23 mouse cellular contexts compared by ENCODE assay signal in genomic region chr9:80732971-80733370, GRCm38 (mm10).
DNase-seq lines count a peak whose midpoint lies in the region; ATAC-seq and TF ChIP-seq lines count a peak whose summit lies in the region.
"Had no signal": no experiment of that assay in that cellular context is flagged by ENCODE, and none has a peak within 500 bp of the region (broad histone marks: within the 10 kb centered on the region; RNA-seq: fewer than 3 reads in every experiment).

No protein-coding gene starts in this region.

- peak; percentile 14 for DNase-seq in hindbrain, embryonic 14.5 days (ENCODE audit: low spot score)
- DNase-seq in hindbrain, postnatal 0 days (ENCODE audit: low spot score), result no peak
- DNase-seq in kidney, adult 8-10 months, result peak; percentile 31 to 34
- peak; percentile 9 for DNase-seq in liver, adult 2 months (ENCODE audit: extremely low read depth, low read depth, low spot score)
- no peak for DNase-seq in adrenal gland, postnatal 14 days
- DNase-seq: adrenal gland, adult 8-10 months; adrenal gland, postnatal 36 days; cerebellum, adult 18-20 months; cerebellum, adult 9-10 months; cerebellum, postnatal 14 days; gastrocnemius, postnatal 10 days; gastrocnemius, postnatal 36 days; heart, adult 2 months; heart, postnatal 14 days; heart, postnatal 4 days had no signal

- no peaks in the 10 kb centered on the region for H3K36me3 ChIP-seq in hindbrain, embryonic 14.5 days (replicated peaks; ENCODE audit: control insufficient read depth, insufficient read depth)
- no peaks in the 10 kb centered on the region for H3K36me3 ChIP-seq in hindbrain, postnatal 0 days (ENCODE audit: insufficient read depth, low read length)
- H3K36me3 ChIP-seq in kidney, embryonic 16.5 days (ENCODE audit: insufficient read depth, low read length), result no peaks in the 10 kb centered on the region
- H3K36me3 ChIP-seq in liver, adult 2 months (ENCODE audit: control insufficient read depth, insufficient read depth, low read length), result no peaks in the 10 kb centered on the region
- H3K36me3 ChIP-seq in liver, embryonic 12.5 days, result no peaks in the 10 kb centered on the region
- H3K36me3 ChIP-seq: forebrain, embryonic 10.5 days; heart, embryonic 10.5 days; heart, embryonic 13.5 days had no signal

- no peak overlapping the region for H3K4me3 ChIP-seq in hindbrain, embryonic 14.5 days (replicated peaks; ENCODE audit: low read length)
- no peak overlapping the region for H3K4me3 ChIP-seq in hindbrain, postnatal 0 days (ENCODE audit: low read length)
- H3K4me3 ChIP-seq in kidney, embryonic 16.5 days (ENCODE audit: low read length), result no peak overlapping the region
- no peak overlapping the region for H3K4me3 ChIP-seq in liver, adult 2 months (ENCODE audit: insufficient read depth, low read depth, low read length)
- H3K4me3 ChIP-seq in liver, embryonic 12.5 days, result no peak overlapping the region
- H3K4me3 ChIP-seq: forebrain, embryonic 10.5 days; forebrain, embryonic 13.5 days; heart, adult 2 months; heart, embryonic 10.5 days; heart, embryonic 13.5 days had no signal

- H3K9ac ChIP-seq in hindbrain, embryonic 14.5 days, result no peak overlapping the region
- H3K9ac ChIP-seq in hindbrain, postnatal 0 days (replicated peaks; ENCODE audit: low read length), result no peak overlapping the region
- no peak overlapping the region for H3K9ac ChIP-seq in kidney, embryonic 16.5 days (replicated peaks; ENCODE audit: low read length)
- no peak overlapping the region for H3K9ac ChIP-seq in liver, adult 2 months (ENCODE audit: low read depth, low read length)
- no peak overlapping the region for H3K9ac ChIP-seq in liver, embryonic 12.5 days
- H3K9ac ChIP-seq: forebrain, embryonic 13.5 days; heart, embryonic 13.5 days had no signal

- H3K9me3 ChIP-seq in hindbrain, embryonic 14.5 days (ENCODE audit: control insufficient read depth, low read length), result no peaks in the 10 kb centered on the region
- no peaks in the 10 kb centered on the region for H3K9me3 ChIP-seq in hindbrain, postnatal 0 days (ENCODE audit: low read length)
- no peaks in the 10 kb centered on the region for H3K9me3 ChIP-seq in kidney, embryonic 16.5 days (ENCODE audit: low read length)
- H3K9me3 ChIP-seq in liver, embryonic 12.5 days (replicated peaks), result no peaks in the 10 kb centered on the region
- H3K9me3 ChIP-seq: forebrain, embryonic 10.5 days; forebrain, embryonic 13.5 days; heart, embryonic 10.5 days; heart, embryonic 13.5 days had no signal

- H3K4me1 ChIP-seq in hindbrain, embryonic 14.5 days (replicated peaks; ENCODE audit: control insufficient read depth, insufficient read depth, low read length), result no peaks in the 10 kb centered on the region
- no peaks in the 10 kb centered on the region for H3K4me1 ChIP-seq in hindbrain, postnatal 0 days (ENCODE audit: insufficient read depth, low read length)
- H3K4me1 ChIP-seq in kidney, embryonic 16.5 days (ENCODE audit: insufficient read depth, low read length), result no peaks in the 10 kb centered on the region
- no peaks in the 10 kb centered on the region for H3K4me1 ChIP-seq in liver, adult 2 months (ENCODE audit: control insufficient read depth, insufficient read depth, low read length)
- H3K4me1 ChIP-seq in liver, embryonic 12.5 days, result no peaks in the 10 kb centered on the region
- H3K4me1 ChIP-seq: forebrain, embryonic 10.5 days; forebrain, embryonic 13.5 days; heart, embryonic 10.5 days; heart, embryonic 13.5 days had no signal

- no peak for TF ChIP-seq CTCF in hindbrain, postnatal 0 days (IDR thresholded peaks at IDR 0.05; ENCODE audit: low read depth)
- no peak for TF ChIP-seq CTCF in liver, adult 2 months (IDR thresholded peaks at IDR 0.05; ENCODE audit: low read depth, low read length)

- WGBS in hindbrain, embryonic 14.5 days, result 88% methylated on average over 1 of the region's 1 CpGs
- WGBS in hindbrain, postnatal 0 days, result 69% methylated on average over 1 of the region's 1 CpGs
- WGBS in kidney, embryonic 16.5 days, result 67% methylated on average over 1 of the region's 1 CpGs
- WGBS in liver, adult 2 months, result 49% methylated on average over 1 of the region's 1 CpGs
- 40% methylated on average over 1 of the region's 1 CpGs for WGBS in liver, embryonic 12.5 days (ENCODE audit: insufficient replicate concordance)

- no peak for ATAC-seq in hindbrain, embryonic 14.5 days (ENCODE audit: low FRiP score)
- ATAC-seq in hindbrain, postnatal 0 days, result no peak
- no peak for ATAC-seq in kidney, embryonic 16.5 days (ENCODE audit: low FRiP score, low TSS enrichment)
- no peak for ATAC-seq in liver, embryonic 12.5 days
- ATAC-seq: activated CD4-positive, CD25-positive, alpha-beta regulatory T cell, adult 4 months; forebrain, embryonic 13.5 days; forebrain, embryonic 16.5 days had no signal

- TF ChIP-seq POLR2A in liver, adult 2 months (IDR thresholded peaks at IDR 0.05; ENCODE audit: extremely low read depth, insufficient read depth, low read length), result no peak

- H3K27me3 ChIP-seq in hindbrain, embryonic 14.5 days (ENCODE audit: control insufficient read depth, insufficient read depth, low read length), result no peaks in the 10 kb centered on the region
- no peaks in the 10 kb centered on the region for H3K27me3 ChIP-seq in hindbrain, postnatal 0 days (ENCODE audit: insufficient read depth, low read length)
- H3K27me3 ChIP-seq in kidney, embryonic 16.5 days (ENCODE audit: insufficient read depth, low read length), result no peaks in the 10 kb centered on the region
- H3K27me3 ChIP-seq in liver, adult 2 months (ENCODE audit: control insufficient read depth, insufficient read depth, low read length), result no peaks in the 10 kb centered on the region
- H3K27me3 ChIP-seq in liver, embryonic 12.5 days (replicated peaks), result no peaks in the 10 kb centered on the region
- H3K27me3 ChIP-seq: forebrain, embryonic 13.5 days; heart, embryonic 13.5 days had no signal

- no peak overlapping the region for H3K27ac ChIP-seq in hindbrain, embryonic 14.5 days
- H3K27ac ChIP-seq in hindbrain, postnatal 0 days, result no peak overlapping the region
- H3K27ac ChIP-seq in kidney, embryonic 16.5 days (ENCODE audit: low read length), result no peak overlapping the region
- H3K27ac ChIP-seq in liver, adult 2 months (replicated peaks; ENCODE audit: insufficient read depth, low read depth, low read length), result no peak overlapping the region
- no peak overlapping the region for H3K27ac ChIP-seq in liver, embryonic 12.5 days
- H3K27ac ChIP-seq: forebrain, embryonic 10.5 days; forebrain, embryonic 13.5 days; heart, adult 2 months; heart, embryonic 10.5 days; heart, embryonic 13.5 days had no signal

- no peak overlapping the region for H3K4me2 ChIP-seq in hindbrain, embryonic 14.5 days (replicated peaks)
- no peak overlapping the region for H3K4me2 ChIP-seq in hindbrain, postnatal 0 days (ENCODE audit: low read depth, low read length)
- H3K4me2 ChIP-seq in kidney, embryonic 16.5 days (replicated peaks; ENCODE audit: low read depth, low read length), result no peak overlapping the region
- no peak overlapping the region for H3K4me2 ChIP-seq in liver, embryonic 12.5 days
- H3K4me2 ChIP-seq: forebrain, embryonic 13.5 days; heart, embryonic 13.5 days had no signal

- H3K79me2 ChIP-seq in liver, adult 2 months (ENCODE audit: control insufficient read depth, insufficient read depth, low read length), result no peaks in the 10 kb centered on the region

Comparison
In these comparisons a context has a peak if more than half of its experiments do, and no peak if none do; other contexts are left out.
1. DNase-seq: peak in hindbrain, embryonic 14.5 days (single experiment), kidney, adult 8-10 months (2 of 2) and liver, adult 2 months (single experiment); none in hindbrain, postnatal 0 days (single experiment) and adrenal gland, postnatal 14 days (single experiment).